Mouse (Mus musculus): ENCODE measurements around the gene Tesk1. TPM values are rescaled to one million over a fixed set of nuclear protein-coding genes. Genes with fewer than 3 reads are reported as not detected.

Tesk1 gene
- polyA plus RNA-seq, 1 experiment from 2014 or later, result 9.5 TPM

Other genes starting within 250 kb of the Tesk1 start
- gene Atp8b5, start 174.8 kb upstream of the Tesk1 start, polyA plus RNA-seq (2014; fragmentation: Nextera tagmentation; extraction: Ambion mirVana), result 0.62 and 0.70 TPM in 2 replicates
- gene Rusc2, start 60.0 kb upstream of the Tesk1 start, polyA plus RNA-seq (2014; fragmentation: Nextera tagmentation; extraction: Ambion mirVana), result 11.2 and 11.7 TPM in 2 replicates
- 0.18 TPM in 1 of 2 replicates, not detected in the other for gene Fam166b, start 12.8 kb upstream of the Tesk1 start, polyA plus RNA-seq (2014; fragmentation: Nextera tagmentation; extraction: Ambion mirVana)
- gene Cd72, start 12.7 kb downstream of the Tesk1 start, polyA plus RNA-seq (2014; fragmentation: Nextera tagmentation; extraction: Ambion mirVana), result 4.2 and 4.8 TPM in 2 replicates
- not detected in 2 replicates for gene Sit1, start 41.8 kb downstream of the Tesk1 start, polyA plus RNA-seq (2014; fragmentation: Nextera tagmentation; extraction: Ambion mirVana)
- gene Ccdc107, start 51.0 kb downstream of the Tesk1 start, polyA plus RNA-seq (2014; fragmentation: Nextera tagmentation; extraction: Ambion mirVana), result 109 and 128 TPM in 2 replicates
- 42.5 and 47.6 TPM in 2 replicates for gene Arhgef39, start 57.8 kb downstream of the Tesk1 start, polyA plus RNA-seq (2014; fragmentation: Nextera tagmentation; extraction: Ambion mirVana)
- gene Car9, start 65.0 kb downstream of the Tesk1 start, polyA plus RNA-seq (2014; fragmentation: Nextera tagmentation; extraction: Ambion mirVana), result 4.0 and 9.4 TPM in 2 replicates
- 516 and 574 TPM in 2 replicates for gene Tpm2, start 81.8 kb downstream of the Tesk1 start, polyA plus RNA-seq (2014; fragmentation: Nextera tagmentation; extraction: Ambion mirVana)
- 64.8 and 68.6 TPM in 2 replicates for gene Creb3, start 120.4 kb downstream of the Tesk1 start, polyA plus RNA-seq (2014; fragmentation: Nextera tagmentation; extraction: Ambion mirVana)
- 66.0 and 69.8 TPM in 2 replicates for gene Tln1, start 120.8 kb downstream of the Tesk1 start, polyA plus RNA-seq (2014; fragmentation: Nextera tagmentation; extraction: Ambion mirVana)
- gene Rgp1, start 136.8 kb downstream of the Tesk1 start, polyA plus RNA-seq (2014; fragmentation: Nextera tagmentation; extraction: Ambion mirVana), result 25.4 and 29.7 TPM in 2 replicates
- gene Gba2, start 136.9 kb downstream of the Tesk1 start, polyA plus RNA-seq (2014; fragmentation: Nextera tagmentation; extraction: Ambion mirVana), result 13.2 and 15.5 TPM in 2 replicates
- gene Msmp, start 142.6 kb downstream of the Tesk1 start, polyA plus RNA-seq (2014; fragmentation: Nextera tagmentation; extraction: Ambion mirVana), result 0.49 and 1.3 TPM in 2 replicates
- gene Npr2, start 190.0 kb downstream of the Tesk1 start, polyA plus RNA-seq (2014; fragmentation: Nextera tagmentation; extraction: Ambion mirVana), result 11.1 and 12.1 TPM in 2 replicates
- 0.74 and 1.2 TPM in 2 replicates for gene Spag8, start 211.7 kb downstream of the Tesk1 start, polyA plus RNA-seq (2014; fragmentation: Nextera tagmentation; extraction: Ambion mirVana)
- gene Hint2, start 214.5 kb downstream of the Tesk1 start, polyA plus RNA-seq (2014; fragmentation: Nextera tagmentation; extraction: Ambion mirVana), result 113 and 115 TPM in 2 replicates
- 4.2 TPM in 2 replicates for gene Tmem8b, start 227.0 kb downstream of the Tesk1 start, polyA plus RNA-seq (2014; fragmentation: Nextera tagmentation; extraction: Ambion mirVana)
- 2.9 and 3.9 TPM in 2 replicates for gene Fam221b, start 227.2 kb downstream of the Tesk1 start, polyA plus RNA-seq (2014; fragmentation: Nextera tagmentation; extraction: Ambion mirVana)

Measured in intestine, embryonic 14.5 days (tissue).